Mouse (Mus musculus): ENCODE measurements around the gene Pnpla7. TPM values are rescaled to one million over a fixed set of nuclear protein-coding genes. Genes with fewer than 3 reads are reported as not detected.
A peak's percentile ranks its signal among the peaks of the same experiment; 100 is the strongest.

Pnpla7 gene
- total RNA-seq, 2 experiments from 2014 or later: 30.7 to 31.4 TPM

DNA sequence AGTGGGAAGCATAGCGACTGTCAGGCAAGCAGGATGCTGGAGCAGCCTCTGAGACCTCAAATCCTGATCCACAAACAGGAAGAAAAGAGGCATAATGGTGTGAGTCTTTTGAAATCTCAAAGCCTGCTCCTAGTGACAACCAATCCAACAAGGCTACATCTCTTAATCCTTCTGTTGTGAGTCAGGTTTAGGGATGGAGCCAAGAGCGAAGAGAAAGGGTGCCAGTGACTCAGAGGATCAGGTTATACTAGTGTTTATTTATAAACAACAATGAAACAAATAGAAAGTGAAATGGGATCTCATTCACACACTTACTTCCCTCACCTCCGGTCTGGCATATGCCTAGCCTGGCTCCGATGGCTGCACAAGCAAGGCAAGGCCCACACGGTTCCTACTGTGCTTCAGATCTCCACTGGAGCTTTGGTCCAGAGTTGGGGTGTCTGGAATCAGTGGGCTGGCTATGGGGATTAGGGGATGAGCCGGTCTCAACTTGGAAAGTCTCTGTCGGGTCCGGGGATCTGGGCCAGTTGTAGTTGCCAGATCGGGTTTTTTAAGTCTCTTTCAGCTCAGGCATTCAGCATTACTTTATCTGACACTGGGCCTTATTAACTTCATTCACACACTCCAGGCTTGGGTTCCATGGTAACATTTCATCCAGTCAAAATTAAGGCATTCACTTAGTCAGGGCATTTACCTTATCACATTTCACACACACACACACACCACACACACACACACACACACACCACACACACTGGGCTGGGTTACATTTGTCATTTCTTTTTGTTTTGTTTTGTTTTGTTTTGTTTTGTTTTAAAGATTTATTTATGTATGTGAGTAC is 28.3 kb downstream of the Pnpla7 start:
- TF ChIP-seq CTCF (conservative IDR thresholded peaks at IDR 0.05): no peak
- Histone ChIP-seq H3K27ac (no peak overlapping the region), H3K4me3 (no peak overlapping the region)
- DNase-seq (ENCODE audit: low spot score in 2 of 2): no peak

- Histone ChIP-seq H3K4me3 (no peak overlapping the region), H3K27ac (no peak overlapping the region)
- DNase-seq (ENCODE audit: low spot score in 2 of 2): no peak
- TF ChIP-seq CTCF (conservative IDR thresholded peaks at IDR 0.05): no peak
These were observed 30.9 kb downstream of the Pnpla7 start for GRCm38 (mm10) chr2:25006767-25007166.

DNA sequence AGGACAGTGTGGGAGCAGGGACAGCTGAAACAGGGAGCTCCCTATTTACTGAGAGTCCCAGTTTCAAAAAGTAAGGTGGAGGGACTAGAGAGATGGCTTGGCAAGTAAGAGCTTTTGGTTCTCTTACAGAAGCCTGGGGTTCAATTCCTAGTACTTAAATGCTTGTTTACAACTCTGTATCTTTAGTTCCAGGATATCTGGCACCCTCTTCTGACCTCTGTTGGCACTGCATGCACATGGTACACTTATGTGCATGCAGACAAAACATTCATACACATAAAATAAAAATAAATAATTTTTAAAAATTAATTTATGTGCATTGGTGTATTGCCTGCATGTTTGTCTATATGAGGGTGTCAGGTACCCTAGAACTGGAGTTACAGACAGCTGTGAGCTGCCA is 32.4 kb downstream of the Pnpla7 start:
- no peak overlapping the region for H3K27ac ChIP-seq
- H3K4me3 ChIP-seq: no peak overlapping the region
- peak; percentile 37 for TF ChIP-seq CTCF (conservative IDR thresholded peaks at IDR 0.05)
- no peak for DNase-seq (ENCODE audit: low spot score in 2 of 2)

- H3K4me3 ChIP-seq: no peak overlapping the region
- peak; percentile 44 for TF ChIP-seq CTCF (conservative IDR thresholded peaks at IDR 0.05)
- H3K27ac ChIP-seq: no peak overlapping the region
- DNase-seq (ENCODE audit: low spot score in 2 of 2): no peak
These were observed 46.8 kb downstream of the Pnpla7 start for GRCm38 (mm10) chr2:25022678-25023077.

GRCm38 (mm10) chr2:25025109-25025508 is 49.3 kb downstream of the Pnpla7 start:
- no peak overlapping the region for H3K27ac ChIP-seq
- no peak for DNase-seq (ENCODE audit: low spot score in 2 of 2)
- H3K4me3 ChIP-seq: no peak overlapping the region
- no peak for TF ChIP-seq CTCF (conservative IDR thresholded peaks at IDR 0.05)

- Histone ChIP-seq H3K27ac (no peak overlapping the region), H3K4me3 (no peak overlapping the region)
- DNase-seq (ENCODE audit: low spot score in 2 of 2): no peak
- TF ChIP-seq CTCF (conservative IDR thresholded peaks at IDR 0.05): no peak
These were observed 59.2 kb downstream of the Pnpla7 start for GRCm38 (mm10) chr2:25034994-25035393.

- Histone ChIP-seq H3K27ac (no peak overlapping the region), H3K4me3 (no peak overlapping the region)
- TF ChIP-seq CTCF (conservative IDR thresholded peaks at IDR 0.05): no peak
- DNase-seq (ENCODE audit: low spot score in 2 of 2): no peak
These were observed 64.3 kb downstream of the Pnpla7 start for GRCm38 (mm10) chr2:25040089-25040488.

DNA sequence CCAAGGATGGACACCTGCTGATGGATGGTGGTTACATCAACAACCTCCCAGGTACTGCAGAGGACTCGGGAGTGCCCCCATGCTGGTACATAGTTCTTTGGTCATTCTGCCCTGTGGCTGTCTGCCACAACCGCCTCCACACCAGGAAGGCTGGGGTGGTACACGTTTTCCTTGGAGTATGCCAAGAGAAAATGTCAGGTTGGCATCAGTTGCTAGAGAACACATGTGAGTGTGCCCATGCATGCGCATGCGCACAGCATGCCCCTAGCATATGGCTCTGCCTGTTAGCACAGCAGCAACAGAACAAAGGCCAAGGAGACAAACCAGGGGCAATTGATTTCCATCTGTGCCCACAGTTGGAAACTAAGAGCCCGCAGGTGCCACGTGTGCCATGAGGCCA is 75.1 kb downstream of the Pnpla7 start:
- Histone ChIP-seq H3K27ac (peak overlapping the region; percentile 69), H3K4me3 (no peak overlapping the region)
- TF ChIP-seq CTCF (conservative IDR thresholded peaks at IDR 0.05): no peak
- DNase-seq (ENCODE audit: low spot score in 2 of 2): peak; percentile 51 to 73

GRCm38 (mm10) chr2:25051450-25051849 is 75.6 kb downstream of the Pnpla7 start:
- H3K27ac ChIP-seq: peak overlapping the region; percentile 69
- 0 out of 2 replicates have a peak, but pooled peaks have one; percentile 4 for TF ChIP-seq CTCF (conservative IDR thresholded peaks at IDR 0.05)

DNA sequence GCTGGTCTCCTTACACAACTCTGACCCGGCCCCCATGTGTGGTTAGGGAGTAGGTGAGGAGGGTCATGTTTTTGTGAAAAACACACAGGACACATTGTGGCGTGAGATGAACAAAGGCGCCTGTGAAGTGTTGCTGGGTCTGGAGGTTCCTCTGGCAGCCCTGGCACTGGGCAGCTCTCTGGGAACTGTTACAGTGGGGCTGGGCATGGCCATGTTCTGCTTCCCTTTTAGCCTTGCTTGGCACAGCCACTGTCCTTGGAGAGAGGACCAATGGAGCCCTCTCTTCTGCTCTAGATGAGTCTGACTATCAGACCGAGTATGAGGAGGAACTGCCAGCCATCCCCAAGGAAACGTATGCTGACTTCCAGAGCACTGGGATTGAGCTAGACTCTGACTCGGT is 77.3 kb downstream of the Pnpla7 start:
- Histone ChIP-seq H3K4me3 (no peak overlapping the region), H3K27ac (peak overlapping the region; percentile 96; the same call in 1 of the 2 replicates)
- TF ChIP-seq CTCF (conservative IDR thresholded peaks at IDR 0.05): no peak
- no peak for DNase-seq (ENCODE audit: low spot score in 2 of 2)

More at GRCm38 (mm10) chr2:25051450-25051849, 75.6 kb downstream of the Pnpla7 start:
- DNase-seq (ENCODE audit: low spot score in 2 of 2): no peak
- H3K4me3 ChIP-seq: no peak overlapping the region

- TF ChIP-seq CTCF (conservative IDR thresholded peaks at IDR 0.05): peak; percentile 43
- Histone ChIP-seq H3K4me3 (peak within 1 kb of the TSS; percentile 99), H3K27ac (peak within 1 kb of the TSS; percentile 96)
- peak; percentile 91 to 94 for DNase-seq (ENCODE audit: low spot score in 2 of 2)
These were observed 78.6 kb downstream of the Pnpla7 start, which contains the start of gene Nsmf for GRCm38 (mm10) chr2:25054221-25055067. Gene Nsmf (plus strand): TSS chr2:25054355.

- peak; percentile 90 to 93 for DNase-seq (ENCODE audit: low spot score in 2 of 2)
- no peak for TF ChIP-seq CTCF (conservative IDR thresholded peaks at IDR 0.05)
- H3K27ac ChIP-seq: peak overlapping the region; percentile 96
- peak overlapping the region; percentile 99 for H3K4me3 ChIP-seq
These were observed 79.2 kb downstream of the Pnpla7 start for GRCm38 (mm10) chr2:25055068-25055405.

All from layer of hippocampus, adult 2 months (tissue).